ENCODE assay signal across 9 mouse cellular contexts in genomic region chr17:68210313-68211254, GRCm38 (mm10).
DNase-seq lines count a peak whose midpoint lies in the region; ATAC-seq lines count a peak whose summit lies in the region.
"Had no signal": no experiment of that assay in that cellular context is flagged by ENCODE, and none has a peak within 500 bp of the region (broad histone marks: within the 10 kb centered on the region; RNA-seq: fewer than 3 reads in every experiment).

No protein-coding gene starts in this region.

- 0 out of 2 replicates have a peak, but pooled peaks have one; percentile 42 for ATAC-seq in heart, embryonic 11.5 days (replicated peaks; ENCODE audit: insufficient number of reproducible peaks, low FRiP score, low TSS enrichment)
- ATAC-seq in neural tube, embryonic 15.5 days (ENCODE audit: low FRiP score), result no peak

- no peak overlapping the region for H3K27ac ChIP-seq in heart, embryonic 11.5 days (ENCODE audit: low read depth, low read length)
- H3K27ac ChIP-seq in neural tube, embryonic 15.5 days (replicated peaks), result no peak overlapping the region

- H3K36me3 ChIP-seq in heart, embryonic 11.5 days (ENCODE audit: control insufficient read depth, insufficient read depth, low read length), result no peaks in the 10 kb centered on the region
- H3K36me3 ChIP-seq in neural tube, embryonic 15.5 days, result no peaks in the 10 kb centered on the region

- H3K4me1 ChIP-seq in heart, embryonic 11.5 days (ENCODE audit: control insufficient read depth, insufficient read depth, low read length), result no peaks in the 10 kb centered on the region
- peaks cover 8% of the 10 kb centered on the region; the same call in 1 of the 2 replicates for H3K4me1 ChIP-seq in neural tube, embryonic 15.5 days

- peak overlapping the region; percentile 55 for H3K4me2 ChIP-seq in heart, embryonic 11.5 days
- peak overlapping the region; percentile 40 for H3K4me2 ChIP-seq in neural tube, embryonic 15.5 days

- WGBS in heart, embryonic 11.5 days (ENCODE audit: insufficient replicate concordance), result 19% methylated on average over 14 of the region's 14 CpGs
- 21% methylated on average over 14 of the region's 14 CpGs for WGBS in neural tube, embryonic 15.5 days

- 0 out of 2 replicates have a peak overlapping the region, but pooled peaks have one; percentile 1 for H3K4me3 ChIP-seq in heart, embryonic 11.5 days (ENCODE audit: low read depth, low read length)
- no peak overlapping the region; the same call in 1 of the 2 replicates for H3K4me3 ChIP-seq in neural tube, embryonic 15.5 days (replicated peaks)

- no peaks in the 10 kb centered on the region for H3K27me3 ChIP-seq in heart, embryonic 11.5 days (ENCODE audit: control insufficient read depth, insufficient read depth, low read length)
- H3K27me3 ChIP-seq in neural tube, embryonic 15.5 days (replicated peaks), result no peaks in the 10 kb centered on the region
- H3K27me3 ChIP-seq: CH12.LX had no signal

- no peaks in the 10 kb centered on the region for H3K9me3 ChIP-seq in heart, embryonic 11.5 days (replicated peaks; ENCODE audit: control insufficient read depth, low read length)
- no peaks in the 10 kb centered on the region for H3K9me3 ChIP-seq in neural tube, embryonic 15.5 days (replicated peaks)

- DNase-seq in layer of hippocampus, adult 8-10 months (ENCODE audit: low spot score in 2 of 2), result peak; percentile 2 to 6
- no peak for DNase-seq in layer of hippocampus, adult 11-12 months (ENCODE audit: low spot score)
- peak; percentile 54 for DNase-seq in embryo, embryonic 9.5 days (ENCODE audit: extremely low spot score)
- peak; percentile 61 for DNase-seq in kidney, adult 18-20 months
- peak; percentile 16 to 18 for DNase-seq in lung, adult 18-20 months
- DNase-seq in cerebellum, adult 11-12 months, result no peak

- no peak overlapping the region for H3K9ac ChIP-seq in heart, embryonic 11.5 days (ENCODE audit: low read depth, low read length)
- H3K9ac ChIP-seq in neural tube, embryonic 15.5 days (replicated peaks), result no peak overlapping the region; the same call in 1 of the 2 replicates

Comparison
In these comparisons a context has a peak if more than half of its experiments do, and no peak if none do; other contexts are left out.
1. DNase-seq: peak in layer of hippocampus, adult 8-10 months (2 of 2), embryo, embryonic 9.5 days (single experiment), kidney, adult 18-20 months (single experiment) and lung, adult 18-20 months (2 of 2); none in layer of hippocampus, adult 11-12 months (single experiment) and cerebellum, adult 11-12 months (single experiment).